In genomic region chr2:137231161-137231560, GRCm38 (mm10) we compare ENCODE assay signal across 22 mouse cellular contexts.
DNase-seq lines count a peak whose midpoint lies in the region; ATAC-seq and TF ChIP-seq lines count a peak whose summit lies in the region.
"Had no signal": no experiment of that assay in that cellular context is flagged by ENCODE, and none has a peak within 500 bp of the region (broad histone marks: within the 10 kb centered on the region; RNA-seq: fewer than 3 reads in every experiment).

No protein-coding gene starts in this region.

- no peak for TF ChIP-seq CTCF in kidney, postnatal 0 days (IDR thresholded peaks at IDR 0.05; ENCODE audit: low read depth)
- TF ChIP-seq CTCF in kidney, adult 2 months (conservative IDR thresholded peaks at IDR 0.05; ENCODE audit: insufficient read depth, insufficient read length, low read depth, low read length), result no peak

- H3K27me3 ChIP-seq in kidney, embryonic 15.5 days, result no peaks in the 10 kb centered on the region
- H3K27me3 ChIP-seq in kidney, postnatal 0 days (ENCODE audit: insufficient read depth, low read length), result no peaks in the 10 kb centered on the region
- H3K27me3 ChIP-seq in kidney, adult 2 months (replicated peaks; ENCODE audit: control insufficient read depth, insufficient read depth, low read length), result no peaks in the 10 kb centered on the region
- H3K27me3 ChIP-seq: embryonic facial prominence, embryonic 13.5 days; embryonic facial prominence, embryonic 15.5 days; forebrain, embryonic 12.5 days had no signal

- H3K27ac ChIP-seq in kidney, embryonic 15.5 days, result no peak overlapping the region
- no peak overlapping the region for H3K27ac ChIP-seq in kidney, postnatal 0 days
- H3K27ac ChIP-seq in kidney, adult 2 months (ENCODE audit: insufficient read depth, low read depth, low read length), result no peak overlapping the region
- H3K27ac ChIP-seq: embryonic facial prominence, embryonic 13.5 days; embryonic facial prominence, embryonic 15.5 days; forebrain, embryonic 10.5 days; forebrain, embryonic 12.5 days had no signal

- H3K4me2 ChIP-seq in kidney, embryonic 15.5 days, result no peak overlapping the region
- no peak overlapping the region for H3K4me2 ChIP-seq in kidney, postnatal 0 days (ENCODE audit: low read length)
- H3K4me2 ChIP-seq: embryonic facial prominence, embryonic 13.5 days; embryonic facial prominence, embryonic 15.5 days; forebrain, embryonic 12.5 days had no signal

- peak; percentile 87 for ATAC-seq in kidney, embryonic 15.5 days (replicated peaks; ENCODE audit: low FRiP score)
- ATAC-seq in kidney, postnatal 0 days (replicated peaks; ENCODE audit: low FRiP score, low read depth), result peak; percentile 63; the same call in 1 of the 2 replicates
- ATAC-seq: forebrain, embryonic 14.5 days; forebrain, embryonic 16.5 days had no signal

- no peaks in the 10 kb centered on the region for H3K36me3 ChIP-seq in kidney, embryonic 15.5 days
- no peaks in the 10 kb centered on the region for H3K36me3 ChIP-seq in kidney, postnatal 0 days (ENCODE audit: insufficient read depth, low read length)
- H3K36me3 ChIP-seq in kidney, adult 2 months (ENCODE audit: control insufficient read depth, insufficient read depth, low read length), result no peaks in the 10 kb centered on the region
- H3K36me3 ChIP-seq: embryonic facial prominence, embryonic 13.5 days; embryonic facial prominence, embryonic 15.5 days; forebrain, embryonic 10.5 days; forebrain, embryonic 12.5 days had no signal

- no peak for TF ChIP-seq POLR2A in kidney, adult 2 months (IDR thresholded peaks at IDR 0.05; ENCODE audit: low read depth, low read length)

- H3K9me3 ChIP-seq in kidney, embryonic 15.5 days (replicated peaks), result no peaks in the 10 kb centered on the region
- H3K9me3 ChIP-seq in kidney, postnatal 0 days (replicated peaks; ENCODE audit: low read length), result no peaks in the 10 kb centered on the region
- H3K9me3 ChIP-seq: embryonic facial prominence, embryonic 13.5 days; embryonic facial prominence, embryonic 15.5 days; forebrain, embryonic 10.5 days; forebrain, embryonic 12.5 days had no signal

- no peak for DNase-seq in kidney, postnatal 25 days
- peak; percentile 47 for DNase-seq in kidney, postnatal 0 days (ENCODE audit: low spot score)
- no peak for DNase-seq in kidney, adult 2 months
- no peak for DNase-seq in MN1 (ENCODE audit: low spot score)
- DNase-seq: adrenal gland, adult 2 months; adrenal gland, postnatal 10 days; adrenal gland, postnatal 25 days; cerebellum, adult 11 months; cerebellum, adult 18-20 months; cerebellum, adult 8-10 months; cerebellum, adult 9-11 months; cerebellum, postnatal 14 days; cerebellum, postnatal 36 days; embryo, embryonic 11 days had no signal

- H3K9ac ChIP-seq in kidney, embryonic 15.5 days, result no peak overlapping the region
- H3K9ac ChIP-seq in kidney, postnatal 0 days (ENCODE audit: low read depth, low read length), result no peak overlapping the region
- H3K9ac ChIP-seq: embryonic facial prominence, embryonic 13.5 days; embryonic facial prominence, embryonic 15.5 days; forebrain, embryonic 12.5 days had no signal

- peaks cover 10% of the 10 kb centered on the region; the same call in 1 of the 2 replicates for H3K4me1 ChIP-seq in kidney, embryonic 15.5 days
- no peaks in the 10 kb centered on the region for H3K4me1 ChIP-seq in kidney, postnatal 0 days (replicated peaks; ENCODE audit: insufficient read depth, low read length)
- H3K4me1 ChIP-seq in kidney, adult 2 months (ENCODE audit: control insufficient read depth, insufficient read depth, low read length), result no peaks in the 10 kb centered on the region
- H3K4me1 ChIP-seq: embryonic facial prominence, embryonic 13.5 days; embryonic facial prominence, embryonic 15.5 days had no signal

- H3K4me3 ChIP-seq in kidney, embryonic 15.5 days (replicated peaks), result no peak overlapping the region
- H3K4me3 ChIP-seq in kidney, postnatal 0 days (replicated peaks; ENCODE audit: low read depth, low read length), result no peak overlapping the region
- H3K4me3 ChIP-seq in kidney, adult 2 months (ENCODE audit: insufficient read depth, low read depth, low read length), result no peak overlapping the region
- H3K4me3 ChIP-seq: embryonic facial prominence, embryonic 13.5 days; embryonic facial prominence, embryonic 15.5 days; erythroblast, embryonic 14.5 days; forebrain, embryonic 10.5 days; forebrain, embryonic 12.5 days had no signal
